Mouse (Mus musculus): ENCODE results near the gene Gm4353. TPM values are rescaled to one million over a fixed set of nuclear protein-coding genes. Genes with fewer than 3 reads are reported as not detected.

The Gm4353 gene
- total RNA-seq (2023): 3.4 TPM

DNA sequence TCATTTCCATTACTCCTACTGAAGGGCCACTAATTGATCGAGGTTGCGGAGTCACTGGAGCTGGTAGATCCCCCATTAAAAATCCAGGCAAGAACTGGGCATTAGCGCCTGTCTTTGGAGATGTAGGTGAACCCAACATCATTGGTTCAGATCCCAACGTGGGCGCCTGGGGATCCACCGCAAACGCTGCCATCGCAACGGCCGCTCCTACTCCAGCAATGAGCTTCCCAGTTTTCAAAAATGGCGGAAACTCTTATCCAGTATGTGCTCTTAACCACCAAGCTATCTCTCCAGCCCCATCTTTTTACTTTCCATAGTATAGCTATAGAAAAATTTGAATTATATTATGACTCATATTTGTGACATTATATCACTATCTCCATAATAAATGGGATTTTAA is at the start of gene Gm4353:
Gene Gm4353 (minus strand): TSS at position 270 of the 400 bp plus-strand sequence.

DNA sequence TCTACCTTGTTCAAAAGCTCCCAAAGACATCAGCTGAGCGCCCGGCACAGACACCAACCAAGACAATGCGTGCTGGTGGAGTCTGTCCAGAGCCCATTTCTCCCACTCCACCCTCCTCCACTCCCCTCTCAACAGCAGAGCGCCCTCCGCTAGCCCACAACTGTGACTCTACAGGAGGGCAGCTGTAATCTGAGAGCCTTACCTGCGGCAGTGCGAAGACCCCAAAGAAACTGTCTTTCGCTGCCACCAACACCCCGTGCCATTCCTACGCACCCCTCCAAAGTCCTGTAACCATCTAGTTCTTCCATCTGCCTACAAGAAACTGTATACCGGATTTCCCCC is 45.3 kb downstream of the Gm4353 start, which contains the start of gene 1110004F10Rik:
Gene 1110004F10Rik (plus strand): TSS at position 202 of the 342 bp plus-strand sequence.

DNA sequence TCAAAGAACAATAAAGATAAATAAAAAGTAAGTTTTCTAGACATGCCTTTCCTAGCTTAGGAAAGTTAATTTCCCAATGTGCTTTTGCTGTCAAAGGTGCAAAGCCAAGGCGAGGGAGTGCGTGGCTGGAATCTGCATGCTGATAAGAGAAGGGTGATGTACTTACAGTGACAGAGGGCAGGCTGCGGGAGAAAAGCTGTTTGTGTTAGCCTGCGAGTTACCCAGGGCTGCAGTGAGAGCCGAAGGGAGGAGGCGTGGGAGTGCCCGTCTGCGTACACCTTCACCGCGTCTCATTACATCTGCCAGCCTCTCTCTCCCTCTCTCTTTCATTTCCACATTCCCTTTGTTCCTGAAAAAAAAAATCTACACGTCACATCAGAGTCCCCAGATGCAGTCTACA is 45.9 kb downstream of the Gm4353 start, which contains the start of gene Sox6:
Gene Sox6 (minus strand): TSS at position 286 of the 400 bp plus-strand sequence.

Other genes with a start within 250 kb of the Gm4353 start
- not detected for gene Sox6, start 45.8 kb downstream of the Gm4353 start, total RNA-seq (2023)
- 67.2 TPM for gene 1110004F10Rik, start 45.2 kb downstream of the Gm4353 start, total RNA-seq (2023)
- gene Plekha7, start 223.7 kb upstream of the Gm4353 start, total RNA-seq (2023): 9.2 TPM
- 1,524 TPM for gene Rps13, start 249.6 kb upstream of the Gm4353 start, total RNA-seq (2023)

Measured in CD8-positive naive resting alpha-beta T cell, adult 57 days (primary cell).